Comparison of ENCODE assay signal across 15 mouse cellular contexts in the genomic region with DNA sequence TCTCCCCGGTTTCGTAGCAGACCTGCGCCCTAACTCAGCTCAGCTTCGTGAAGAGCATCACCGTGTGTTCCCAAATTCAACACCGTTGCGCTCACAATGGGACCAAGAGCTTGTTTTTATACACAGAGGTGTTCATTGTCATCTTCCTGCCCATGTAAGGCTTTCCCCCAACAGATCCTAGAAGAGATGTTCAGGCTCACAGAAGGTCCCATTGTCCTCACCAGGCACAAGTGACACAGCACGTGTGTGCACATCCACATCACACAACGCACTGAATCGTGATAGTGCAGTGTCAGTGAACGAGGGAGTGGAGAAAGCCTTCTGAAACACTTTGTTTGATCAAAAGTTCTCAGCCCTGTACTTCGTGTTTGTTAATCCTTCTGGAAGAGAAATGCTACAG.
"Had no signal": no experiment of that assay in that cellular context is flagged by ENCODE, and none has a peak within 500 bp of the region (broad histone marks: within the 10 kb centered on the region; RNA-seq: fewer than 3 reads in every experiment).

No protein-coding gene starts in this region.

- H3K9me3 ChIP-seq: kidney, embryonic 15.5 days; liver, embryonic 13.5 days; lung, embryonic 15.5 days; midbrain, embryonic 15.5 days; neural tube, embryonic 13.5 days had no signal

- H3K27ac ChIP-seq: kidney, embryonic 15.5 days; left cerebral cortex, adult 2 months; liver, embryonic 13.5 days; lung, embryonic 15.5 days; midbrain, embryonic 15.5 days; neural tube, embryonic 13.5 days; stomach, postnatal 0 days had no signal

- DNase-seq: kidney, adult 2 months; kidney, postnatal 14 days; liver; liver, embryonic 13.5 days; liver, postnatal 0 days; lung, postnatal 14 days; thymus, adult 2 months; thymus, postnatal 25 days had no signal

- H3K4me3 ChIP-seq: kidney, embryonic 15.5 days; left cerebral cortex, adult 2 months; liver, embryonic 13.5 days; lung, embryonic 15.5 days; midbrain, embryonic 15.5 days; neural tube, embryonic 13.5 days had no signal

- ATAC-seq: intestine, embryonic 16.5 days; liver, postnatal 0 days; midbrain, embryonic 15.5 days had no signal

- H3K4me2 ChIP-seq: kidney, embryonic 15.5 days; liver, embryonic 13.5 days; lung, embryonic 15.5 days; midbrain, embryonic 15.5 days; neural tube, embryonic 13.5 days had no signal

- H3K27me3 ChIP-seq: kidney, embryonic 15.5 days; liver, embryonic 13.5 days; lung, embryonic 15.5 days; midbrain, embryonic 15.5 days; neural tube, embryonic 13.5 days had no signal

- H3K4me1 ChIP-seq: liver, embryonic 13.5 days; lung, embryonic 15.5 days; midbrain, embryonic 15.5 days; neural tube, embryonic 13.5 days had no signal

- H3K9ac ChIP-seq: kidney, embryonic 15.5 days; liver, embryonic 13.5 days; liver, postnatal 0 days; lung, embryonic 15.5 days; midbrain, embryonic 15.5 days; neural tube, embryonic 13.5 days had no signal

- H3K36me3 ChIP-seq: kidney, embryonic 15.5 days; liver, embryonic 13.5 days; lung, embryonic 15.5 days; midbrain, embryonic 15.5 days; neural tube, embryonic 13.5 days had no signal
